Mouse (Mus musculus) heart, postnatal 0 days (tissue): ENCODE measurements at regions not wholly inside any gene's neighbourhood (a gene's known extent, or its start where the extent isn't known, plus 50 kb on each side); places are given as distances from the start of the nearest gene placed in this dataset.

Experiments used
- CTCF ChIP-seq: IDR thresholded peaks from 2 replicates; pipeline ENCODE4 v1.5.1; 2016; ENCODE audit warnings: antibody characterized with exemption, control low read depth, low read depth
- EP300 ChIP-seq: IDR thresholded peaks from 2 replicates; pipeline ENCODE4 v1.6.1; 2016; ENCODE audit warnings: antibody characterized with exemption, low read depth

DNA sequence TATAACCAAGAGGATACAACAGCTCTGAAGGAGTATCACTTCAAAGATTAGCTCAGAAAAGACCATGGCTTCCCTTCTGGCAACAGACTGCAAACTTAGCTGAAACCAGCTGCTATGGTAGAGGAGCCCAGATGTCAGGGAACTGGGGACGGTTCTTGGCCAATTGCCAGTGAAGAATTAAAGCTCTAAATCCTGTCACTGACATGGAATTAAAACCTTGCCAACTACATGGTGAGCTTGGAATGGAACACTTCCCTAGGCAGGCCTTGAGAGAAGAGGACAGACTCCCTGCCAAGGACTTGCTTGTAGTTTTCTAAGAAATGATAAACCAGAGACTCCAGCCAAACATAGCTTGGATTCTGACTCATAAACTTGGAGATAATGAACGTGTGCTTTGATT, 644.7 kb upstream of the Ddx18 start:
- TF ChIP-seq CTCF = no peak
- TF ChIP-seq EP300 = no peak
